Mouse (Mus musculus): ENCODE data around the gene Eif3l.

- TF ChIP-seq EP300 (IDR thresholded peaks at IDR 0.05; ENCODE audit: low read depth) = no peak
- no peak for TF ChIP-seq CTCF (IDR thresholded peaks at IDR 0.05; ENCODE audit: low read depth)
Observed at GRCm38 (mm10) chr15:79025687-79026308, 49.2 kb upstream of the Eif3l start.

Data from liver, embryonic 14.5 days (tissue).